In genomic region chr8:126590024-126590529, GRCm38 (mm10) we compare ENCODE assay signal across 7 mouse cellular contexts. TPM values are rescaled to one million over a fixed set of nuclear protein-coding genes. Genes with fewer than 3 reads are reported as not detected.
A peak's percentile ranks its signal among the peaks of the same experiment; 100 is the strongest.
DNase-seq lines count a peak whose midpoint lies in the region; ATAC-seq lines count a peak whose summit lies in the region.

No protein-coding gene starts in this region.

- ATAC-seq in erythroid progenitor cell, adult 5-6 weeks (replicated peaks; ENCODE audit: low FRiP score, poor library complexity, severe bottlenecking): peak; percentile 53
- no peak for ATAC-seq in limb, embryonic 13.5 days (ENCODE audit: low FRiP score, low read depth)
- no peak for ATAC-seq in midbrain, embryonic 14.5 days (ENCODE audit: low FRiP score, low TSS enrichment)

- DNase-seq in CD8-positive naive resting alpha-beta T cell, adult 2 months (ENCODE audit: low read depth in 2 of 2, low spot score in 2 of 2): peak; percentile 53 to 55
- DNase-seq in ZHBTc4 (ENCODE audit: low read depth, low spot score): peak; percentile 32
- no peak for DNase-seq in hindbrain, embryonic 10.5 days (ENCODE audit: low spot score)
- peak; percentile 56 for DNase-seq in midbrain, embryonic 14.5 days
- peak; percentile 77 for DNase-seq in thymus, postnatal 0 days (ENCODE audit: low spot score)

- H3K27me3 ChIP-seq in hindbrain, embryonic 10.5 days (ENCODE audit: insufficient read depth, poor library complexity, severe bottlenecking): no peaks in the 10 kb centered on the region
- H3K27me3 ChIP-seq in limb, embryonic 13.5 days: no peaks in the 10 kb centered on the region
- H3K27me3 ChIP-seq in midbrain, embryonic 14.5 days (ENCODE audit: control insufficient read depth, insufficient read depth, low read length): no peaks in the 10 kb centered on the region

- H3K4me3 ChIP-seq in hindbrain, embryonic 10.5 days: peak overlapping the region; percentile 99
- H3K4me3 ChIP-seq in limb, embryonic 13.5 days: peak overlapping the region; percentile 100
- peak overlapping the region; percentile 99 for H3K4me3 ChIP-seq in midbrain, embryonic 14.5 days (replicated peaks; ENCODE audit: low read depth, low read length)

- H3K9ac ChIP-seq in limb, embryonic 13.5 days: peak overlapping the region; percentile 72
- H3K9ac ChIP-seq in midbrain, embryonic 14.5 days (replicated peaks; ENCODE audit: low read length): peak overlapping the region; percentile 52

- H3K4me1 ChIP-seq in hindbrain, embryonic 10.5 days (replicated peaks): peaks cover 80% of the 10 kb centered on the region
- peaks cover 59% of the 10 kb centered on the region for H3K4me1 ChIP-seq in limb, embryonic 13.5 days
- H3K4me1 ChIP-seq in midbrain, embryonic 14.5 days (ENCODE audit: control insufficient read depth, insufficient read depth, low read length): peaks cover 53% of the 10 kb centered on the region

- peak overlapping the region; percentile 59 for H3K27ac ChIP-seq in hindbrain, embryonic 10.5 days
- peak overlapping the region; percentile 72 for H3K27ac ChIP-seq in limb, embryonic 13.5 days
- H3K27ac ChIP-seq in midbrain, embryonic 14.5 days (replicated peaks; ENCODE audit: low read depth, low read length): 0 out of 2 replicates have a peak overlapping the region, but pooled peaks have one; percentile 8

- H3K9me3 ChIP-seq in hindbrain, embryonic 10.5 days: no peaks in the 10 kb centered on the region
- no peaks in the 10 kb centered on the region for H3K9me3 ChIP-seq in limb, embryonic 13.5 days
- no peaks in the 10 kb centered on the region for H3K9me3 ChIP-seq in midbrain, embryonic 14.5 days (ENCODE audit: control insufficient read depth, low read length)

- peak overlapping the region; percentile 99 for H3K4me2 ChIP-seq in limb, embryonic 13.5 days (replicated peaks)
- H3K4me2 ChIP-seq in midbrain, embryonic 14.5 days (ENCODE audit: low read length): peak overlapping the region; percentile 100

- peaks cover 36% of the 10 kb centered on the region for H3K36me3 ChIP-seq in hindbrain, embryonic 10.5 days
- H3K36me3 ChIP-seq in limb, embryonic 13.5 days: peaks cover 39% of the 10 kb centered on the region
- peaks cover 31% of the 10 kb centered on the region for H3K36me3 ChIP-seq in midbrain, embryonic 14.5 days (ENCODE audit: control insufficient read depth, insufficient read depth, low read length)

- WGBS in hindbrain, embryonic 10.5 days: 29% methylated on average over 14 of the region's 14 CpGs
- 5% methylated on average over 14 of the region's 14 CpGs for WGBS in limb, embryonic 13.5 days
- WGBS in midbrain, embryonic 14.5 days: 12% methylated on average over 14 of the region's 14 CpGs

RNA-seq across cellular contexts. Expression of gene Irf2bp2, which starts 3.7 kb away (rescaled TPM):
- 19.8 and 24.7 TPM in 2 replicates for total RNA-seq in erythroid progenitor cell, adult 5-6 weeks (2015; ENCODE audit: low replicate concordance)
- total RNA-seq in erythroid progenitor cell, adult 5-6 weeks (2017; ENCODE audit: low replicate concordance): 8.8 and 18.0 TPM in 2 replicates
- 3.3 and 4.3 TPM in 2 replicates for polyA plus RNA-seq in hindbrain, embryonic 10.5 days (2016; fragmentation: Nextera tagmentation; extraction: Ambion mirVana)
- 11.6 and 11.8 TPM in 2 replicates for polyA plus RNA-seq in limb, embryonic 13.5 days (2015; fragmentation: Nextera tagmentation; extraction: Ambion mirVana)
- 7.8 and 9.8 TPM in 2 replicates for polyA plus RNA-seq in midbrain, embryonic 14.5 days (2014; fragmentation: Nextera tagmentation; extraction: Ambion mirVana)
- polyA plus RNA-seq in thymus, postnatal 0 days (2015; fragmentation: Nextera tagmentation; extraction: Ambion mirVana): 14.9 and 20.3 TPM in 2 replicates

Comparison
In these comparisons a context has a peak if more than half of its experiments do, and no peak if none do; other contexts are left out.
1. H3K27ac ChIP-seq: peak in every context shown above with its lines; median percentile 72 in limb, embryonic 13.5 days; 59 in hindbrain, embryonic 10.5 days; 8 in midbrain, embryonic 14.5 days.